Mouse (Mus musculus) stomach, embryonic 14.5 days (tissue): Measurements from ENCODE around the gene Cacul1. TPM values are rescaled to one million over a fixed set of nuclear protein-coding genes. Genes with fewer than 3 reads are reported as not detected.

Source experiments
- ATAC-seq: fragments of 200-750 bp; cut with Nextera tagmentation; 2 replicates; pipeline ENCODE4 v1.8.0; 2017; ENCODE audit warnings: low read depth, moderate TSS enrichment; ENCODE audit not compliant: insufficient number of reproducible peaks, insufficient read depth, low FRiP score
- H3K27ac ChIP-seq: fragments of 300-500 bp; sonication (generic); 2 replicates; pipeline ENCODE4 v1.5.1; 2014; ENCODE audit warnings: mild to moderate bottlenecking, low read length, moderate library complexity, mixed read lengths
- H3K27me3 ChIP-seq: fragments of 300-500 bp; sonication (generic); 2 replicates; pipeline ENCODE4 v1.6.1; 2014; ENCODE audit warnings: low read length, control low read depth, mixed read lengths; ENCODE audit not compliant: control insufficient read depth, insufficient read depth
- H3K36me3 ChIP-seq: fragments of 300-500 bp; sonication (generic); 2 replicates; pipeline ENCODE4 v1.6.1; 2014; ENCODE audit warnings: mild to moderate bottlenecking, control low read depth, low read length, moderate library complexity, mixed read lengths; ENCODE audit not compliant: control insufficient read depth, insufficient read depth
- H3K4me1 ChIP-seq: fragments of 300-500 bp; sonication (generic); 2 replicates; pipeline ENCODE4 v1.6.1; 2014; ENCODE audit warnings: low read length, control low read depth, mixed read lengths; ENCODE audit not compliant: control insufficient read depth, insufficient read depth
- H3K4me2 ChIP-seq: fragments of 300-500 bp; sonication (generic); replicated peaks from 2 replicates; pipeline ENCODE4 v1.6.1; 2014; ENCODE audit warnings: low read depth, low read length, control low read depth
- H3K4me3 ChIP-seq: fragments of 300-500 bp; sonication (generic); 2 replicates; pipeline ENCODE4 v1.5.1; 2014; ENCODE audit warnings: low read depth, low read length, control low read depth
- H3K9ac ChIP-seq: fragments of 300-500 bp; sonication (generic); replicated peaks from 2 replicates; pipeline ENCODE4 v1.6.1; 2014; ENCODE audit warnings: low read depth, mild to moderate bottlenecking, control low read depth, low read length, moderate library complexity, mixed read lengths
- H3K9me3 ChIP-seq: fragments of 300-500 bp; sonication (generic); 2 replicates; pipeline ENCODE4 v1.6.1; 2016; ENCODE audit warnings: low read depth, low read length, control low read depth; ENCODE audit not compliant: control insufficient read depth
- WGBS: fragments of 180-500 bp; shearing (Covaris S2); extraction: QIAGEN DNeasy Blood & Tissue Kit; methylation state at CpG from one replicate; pipeline ENCODE4 v1.1.7; 2014; 5-methylcytosine and 5-hydroxymethylcytosine counted together
- polyA plus RNA-seq: library from polyadenylated mRNA; unstranded; fragments of >200 nt; fragmentation: Nextera tagmentation; extraction: Ambion mirVana; gene quantifications from 2 replicates; pipeline ENCODE4 v1.2.1, GENCODE M21; 2014

The Cacul1 gene
- polyA plus RNA-seq, 1 experiment from 2014 or later: 26.4 TPM

DNA sequence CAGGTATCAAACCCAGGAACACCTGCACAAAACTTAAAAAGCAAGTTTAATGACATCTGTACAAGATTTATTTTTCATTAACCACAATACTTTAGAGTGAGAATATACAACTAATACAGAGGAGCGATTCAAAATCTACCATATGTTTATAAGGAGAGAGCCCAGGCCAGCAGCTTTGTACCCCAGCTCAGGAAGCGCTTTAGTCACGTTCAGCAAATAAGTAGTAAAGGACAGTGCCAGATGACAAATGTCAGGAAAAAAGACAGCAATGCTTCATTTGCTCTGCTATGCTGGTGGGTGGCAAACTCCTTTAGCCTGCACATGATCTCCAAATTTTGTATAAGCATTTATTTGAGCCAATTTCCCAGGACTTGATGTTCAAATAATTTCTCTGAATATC is 56.1 kb downstream of the Cacul1 start:
- Histone ChIP-seq H3K27ac (no peak overlapping the region), H3K27me3 (no peaks in the 10 kb centered on the region), H3K9ac (no peak overlapping the region), H3K4me2 (no peak overlapping the region), H3K36me3 (peaks cover 15% of the 10 kb centered on the region; the same call in 1 of the 2 replicates), H3K9me3 (no peaks in the 10 kb centered on the region), H3K4me1 (no peaks in the 10 kb centered on the region), H3K4me3 (no peak overlapping the region)
- no peak for ATAC-seq
- WGBS: 65% methylated on average over 3 of the region's 3 CpGs

- Histone ChIP-seq H3K4me2 (no peak overlapping the region), H3K4me3 (no peak overlapping the region), H3K9ac (no peak overlapping the region), H3K27me3 (no peaks in the 10 kb centered on the region), H3K4me1 (no peaks in the 10 kb centered on the region), H3K27ac (no peak overlapping the region), H3K9me3 (no peaks in the 10 kb centered on the region), H3K36me3 (no peaks in the 10 kb centered on the region)
- no peak for ATAC-seq
- 88% methylated on average over 3 of the region's 3 CpGs for WGBS
Measured at GRCm38 (mm10) chr19:60520131-60520530, 60.7 kb downstream of the Cacul1 start.

DNA sequence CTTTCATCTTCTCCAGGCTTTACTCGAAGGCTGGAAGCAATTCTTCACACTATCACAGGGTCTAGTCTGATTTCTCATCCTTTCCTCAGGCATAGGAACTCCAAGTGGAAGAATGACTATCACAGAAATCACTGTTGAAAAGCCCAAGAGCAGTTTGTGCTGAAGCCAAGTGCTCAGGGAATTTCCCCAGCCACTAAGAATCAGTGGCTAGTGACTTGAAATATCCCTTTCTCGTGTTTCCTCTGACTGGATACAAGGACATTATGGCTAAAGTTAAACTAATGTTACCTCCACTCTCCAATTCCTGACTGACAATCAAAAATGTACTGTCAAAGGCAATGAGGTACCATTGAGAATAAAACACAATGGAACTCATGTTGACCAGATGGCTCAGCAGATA is 65.8 kb downstream of the Cacul1 start:
- no peak for ATAC-seq
- H3K4me1 ChIP-seq: no peaks in the 10 kb centered on the region

DNA sequence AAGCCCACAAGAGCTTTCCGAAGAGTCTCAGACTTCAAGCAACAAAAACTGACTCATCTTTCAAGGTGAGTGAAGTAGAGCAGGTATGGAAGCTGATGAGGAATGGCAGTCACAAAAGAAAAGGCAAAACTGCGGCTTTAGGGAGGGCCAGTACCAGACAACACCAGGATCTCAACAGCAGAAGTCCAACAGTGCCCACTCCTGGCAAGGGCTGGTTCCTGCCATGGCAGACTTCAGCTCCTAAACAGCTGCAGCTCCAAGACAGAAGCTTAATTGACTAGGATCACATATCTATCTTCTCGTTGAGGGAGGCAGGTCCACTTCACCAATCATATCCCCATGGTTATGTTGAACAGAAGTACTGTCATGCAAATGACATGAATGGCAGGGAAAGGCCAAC is 67.4 kb downstream of the Cacul1 start:
- WGBS: 54% methylated on average over 3 of the region's 3 CpGs
- H3K27ac ChIP-seq: no peak overlapping the region
- no peak for ATAC-seq
- H3K27me3 ChIP-seq: no peaks in the 10 kb centered on the region
- H3K9me3 ChIP-seq: no peaks in the 10 kb centered on the region
- no peaks in the 10 kb centered on the region for H3K4me1 ChIP-seq
- H3K4me3 ChIP-seq: no peak overlapping the region
- H3K36me3 ChIP-seq: no peaks in the 10 kb centered on the region
- no peak overlapping the region for H3K9ac ChIP-seq
- H3K4me2 ChIP-seq: no peak overlapping the region

More for the DNA sequence above, 65.8 kb downstream of the Cacul1 start:
- H3K27me3 ChIP-seq: no peaks in the 10 kb centered on the region
- no peaks in the 10 kb centered on the region for H3K36me3 ChIP-seq
- H3K9me3 ChIP-seq: no peaks in the 10 kb centered on the region
- WGBS: 60% methylated on average over 2 of the region's 2 CpGs
- H3K27ac ChIP-seq: no peak overlapping the region
- no peak overlapping the region for H3K9ac ChIP-seq
- H3K4me2 ChIP-seq: no peak overlapping the region
- no peak overlapping the region for H3K4me3 ChIP-seq

GRCm38 (mm10) chr19:60500209-60500608 is 80.6 kb downstream of the Cacul1 start:
- no peaks in the 10 kb centered on the region for H3K36me3 ChIP-seq
- no peak overlapping the region for H3K4me3 ChIP-seq
- no peak overlapping the region for H3K9ac ChIP-seq
- no peak for ATAC-seq
- H3K27me3 ChIP-seq: no peaks in the 10 kb centered on the region
- peaks cover 4% of the 10 kb centered on the region; the same call in 1 of the 2 replicates for H3K4me1 ChIP-seq
- H3K4me2 ChIP-seq: no peak overlapping the region
- no peaks in the 10 kb centered on the region for H3K9me3 ChIP-seq
- H3K27ac ChIP-seq: no peak overlapping the region

GRCm38 (mm10) chr19:60497171-60497570 is 83.7 kb downstream of the Cacul1 start:
- no peak overlapping the region for H3K27ac ChIP-seq
- H3K36me3 ChIP-seq: no peaks in the 10 kb centered on the region
- WGBS: 69% methylated on average over 4 of the region's 4 CpGs
- no peak overlapping the region for H3K9ac ChIP-seq
- H3K27me3 ChIP-seq: no peaks in the 10 kb centered on the region
- peaks cover 4% of the 10 kb centered on the region; the same call in 1 of the 2 replicates for H3K4me1 ChIP-seq
- ATAC-seq: no peak
- H3K4me3 ChIP-seq: no peak overlapping the region
- no peaks in the 10 kb centered on the region for H3K9me3 ChIP-seq
- H3K4me2 ChIP-seq: no peak overlapping the region

- Histone ChIP-seq H3K36me3 (no peaks in the 10 kb centered on the region), H3K27ac (no peak overlapping the region), H3K9me3 (no peaks in the 10 kb centered on the region), H3K4me1 (peaks cover 4% of the 10 kb centered on the region; the same call in 1 of the 2 replicates), H3K4me2 (no peak overlapping the region), H3K27me3 (no peaks in the 10 kb centered on the region), H3K4me3 (no peak overlapping the region), H3K9ac (no peak overlapping the region)
- 34% methylated on average over 3 of the region's 3 CpGs for WGBS
- no peak for ATAC-seq
Measured at GRCm38 (mm10) chr19:60495772-60496171, 85.1 kb downstream of the Cacul1 start.

- no peaks in the 10 kb centered on the region for H3K27me3 ChIP-seq
- no peaks in the 10 kb centered on the region for H3K36me3 ChIP-seq
- no peak for ATAC-seq
- WGBS: 75% methylated on average over 1 of the region's 1 CpGs
- no peaks in the 10 kb centered on the region for H3K4me1 ChIP-seq
- no peak overlapping the region for H3K9ac ChIP-seq
- H3K4me2 ChIP-seq: no peak overlapping the region
- no peak overlapping the region for H3K4me3 ChIP-seq
- no peaks in the 10 kb centered on the region for H3K9me3 ChIP-seq
- H3K27ac ChIP-seq: no peak overlapping the region
Measured at GRCm38 (mm10) chr19:60489566-60489965, 91.3 kb downstream of the Cacul1 start.

DNA sequence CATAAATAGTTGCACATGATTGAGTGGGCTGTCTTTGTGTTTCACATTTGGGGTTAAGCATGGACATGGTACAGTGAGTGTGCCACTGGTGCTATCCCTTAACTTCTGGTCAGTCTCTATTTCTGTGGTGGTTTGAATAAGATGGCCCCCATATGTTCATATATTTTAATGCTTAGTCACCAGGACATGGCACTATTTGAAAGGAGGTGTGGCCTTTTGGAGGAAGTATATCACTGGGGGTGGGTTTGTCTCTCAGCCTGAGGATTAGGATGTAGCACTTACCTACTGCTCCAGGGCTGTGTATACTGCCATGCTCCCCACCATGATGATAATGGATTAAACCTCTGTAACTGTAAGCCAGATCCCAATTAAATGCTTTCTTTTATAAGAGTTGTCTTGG is 95.6 kb downstream of the Cacul1 start:
- Histone ChIP-seq H3K4me3 (no peak overlapping the region), H3K4me1 (no peaks in the 10 kb centered on the region), H3K36me3 (no peaks in the 10 kb centered on the region), H3K27me3 (no peaks in the 10 kb centered on the region), H3K27ac (no peak overlapping the region), H3K9me3 (no peaks in the 10 kb centered on the region), H3K4me2 (no peak overlapping the region), H3K9ac (no peak overlapping the region)
- no peak for ATAC-seq
